Mouse (Mus musculus) neural tube, embryonic 10.5 days (tissue): ENCODE data around the gene Tmeff2.

ENCODE experiments used
- DNase-seq: peaks from one replicate; pipeline ENCODE4 v3.0.0-alpha.2; 2017; ENCODE audit warnings: low spot score; ENCODE audit errors: extremely low spot score

The Tmeff2 gene

GRCm38 (mm10) chr1:51191872-51192613 lies 291.6 kb downstream of the Tmeff2 start:
- no peak for DNase-seq

DNA sequence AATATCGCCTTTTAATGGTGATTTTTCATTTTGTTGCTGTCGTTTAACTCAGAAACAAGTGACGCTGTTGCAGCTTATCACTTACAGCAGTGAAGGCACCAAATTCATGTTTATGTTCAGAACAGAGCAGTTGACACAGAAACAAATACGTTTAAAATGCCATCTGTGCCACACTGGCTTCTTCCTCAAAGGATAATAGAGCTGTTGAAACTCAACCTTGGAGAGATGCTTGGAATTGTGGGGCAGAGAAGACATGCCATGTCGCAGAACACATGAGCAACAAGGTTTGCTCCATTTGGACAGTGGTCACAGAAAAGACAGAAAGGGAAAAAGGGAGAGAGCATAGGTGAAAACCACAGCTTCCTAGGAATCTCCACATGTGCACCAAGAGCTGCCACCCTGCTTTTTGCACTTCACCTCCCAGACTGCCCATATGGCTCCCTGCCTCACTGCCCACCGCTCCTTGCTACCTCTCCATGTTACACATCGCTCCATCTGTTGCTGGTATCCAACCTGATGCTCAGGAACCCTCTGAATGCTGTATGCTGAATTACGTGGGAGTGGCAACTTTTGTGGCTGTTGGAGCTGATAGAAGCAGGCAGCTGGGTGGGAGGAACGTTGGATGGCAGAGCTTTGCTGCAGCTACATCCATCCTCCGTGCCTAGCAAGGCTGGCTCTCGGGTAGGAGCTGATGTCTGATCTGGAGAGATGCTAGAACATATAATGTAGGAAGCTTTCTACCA lies 298.8 kb downstream of the Tmeff2 start:
- DNase-seq = no peak

- DNase-seq = no peak
These were observed 299.5 kb downstream of the Tmeff2 start for GRCm38 (mm10) chr1:51199954-51200353.

- DNase-seq = no peak
These were observed 315.2 kb downstream of the Tmeff2 start for GRCm38 (mm10) chr1:51215631-51216030.

GRCm38 (mm10) chr1:51216292-51217050 lies 316.0 kb downstream of the Tmeff2 start:
- DNase-seq = no peak

DNA sequence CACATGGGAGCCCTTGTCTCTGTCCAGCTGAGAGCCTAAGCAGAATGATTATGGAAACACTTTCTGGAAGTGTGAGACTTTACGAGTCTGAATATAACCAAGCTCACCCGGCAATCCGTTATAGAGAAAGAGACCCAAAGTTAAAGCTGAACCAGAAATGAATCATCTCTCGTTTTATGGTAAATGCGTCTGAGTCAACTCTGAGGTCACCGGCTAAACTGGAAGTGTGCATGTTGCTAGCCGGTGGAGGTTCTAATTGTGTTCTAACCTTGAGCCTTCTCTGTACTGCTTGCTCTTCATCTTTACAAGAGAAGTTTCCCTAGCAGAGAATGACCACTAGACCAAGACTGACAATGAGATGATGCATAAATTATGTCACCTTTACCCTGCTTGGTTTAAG lies 316.8 kb downstream of the Tmeff2 start:
- DNase-seq = no peak

- DNase-seq = no peak
These were observed 324.7 kb downstream of the Tmeff2 start for GRCm38 (mm10) chr1:51225156-51225555.
